In the genomic region with DNA sequence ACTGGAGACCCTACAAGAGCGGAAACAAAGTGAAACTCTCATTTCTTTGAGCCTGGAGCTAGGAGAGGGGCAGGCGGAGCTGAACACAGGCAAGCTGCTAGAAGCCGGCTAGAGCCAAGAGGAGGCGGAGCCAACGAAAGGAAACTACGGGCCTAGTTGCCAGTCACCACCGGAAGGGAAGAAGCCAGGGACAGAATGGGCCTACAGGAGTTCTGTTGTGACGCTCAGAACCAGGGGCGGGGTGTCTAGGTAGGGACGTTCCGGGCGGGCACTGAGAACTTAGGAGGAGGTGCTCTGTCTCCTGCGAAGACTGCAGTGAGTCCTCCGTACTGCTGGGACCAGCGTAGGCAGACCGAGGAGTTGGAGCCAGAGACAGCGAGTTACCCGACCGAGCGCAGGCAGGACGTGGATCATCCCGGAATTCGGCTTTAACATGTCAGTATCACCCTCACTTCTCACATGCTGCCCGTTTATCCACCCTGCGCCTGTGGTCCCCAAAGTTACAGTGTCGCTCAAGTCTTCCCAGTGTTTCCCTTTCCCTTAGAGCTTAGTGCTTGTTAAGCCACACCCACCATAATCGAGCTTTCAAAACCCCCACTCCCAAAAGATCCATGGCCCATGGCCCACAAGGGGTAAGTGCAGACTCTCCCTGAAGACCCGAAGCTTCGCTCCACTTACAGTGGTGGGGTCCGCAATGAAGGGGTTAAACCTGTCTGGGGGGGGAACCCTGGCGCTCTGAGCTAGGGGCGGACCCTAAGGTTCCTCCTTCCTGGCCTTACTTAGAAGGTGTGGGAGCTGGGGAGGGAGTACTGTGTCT, we compare ENCODE assay signal across 8 mouse cellular contexts. TPM values are rescaled to one million over a fixed set of nuclear protein-coding genes. Genes with fewer than 3 reads are reported as not detected.
DNase-seq lines count a peak whose midpoint lies in the region; ATAC-seq and TF ChIP-seq lines count a peak whose summit lies in the region.

Gene Hyal3, plus strand, starts transcription at position 318 of the 817 bp plus-strand sequence.

- 0% methylated on average over 25 of the region's 32 CpGs for WGBS in embryonic facial prominence, embryonic 14.5 days
- WGBS in heart, adult 2 months = under 1% methylated on average over 32 of the region's 32 CpGs
- WGBS in limb, embryonic 12.5 days = under 1% methylated on average over 32 of the region's 32 CpGs
- WGBS in midbrain, embryonic 14.5 days = under 1% methylated on average over 32 of the region's 32 CpGs

- peak; percentile 75; the same call in 1 of the 2 replicates for TF ChIP-seq EP300 in heart, adult 2 months (IDR thresholded peaks at IDR 0.05; ENCODE audit: insufficient read depth, low read depth, low read length)

- peak within 1 kb of the TSS; percentile 51 for H3K4me3 ChIP-seq in embryonic facial prominence, embryonic 14.5 days (ENCODE audit: low read depth, low read length)
- H3K4me3 ChIP-seq in heart, adult 2 months = peak within 1 kb of the TSS; percentile 72
- H3K4me3 ChIP-seq in limb, embryonic 12.5 days (replicated peaks) = peak within 1 kb of the TSS; percentile 64
- peak within 1 kb of the TSS; percentile 62 for H3K4me3 ChIP-seq in midbrain, embryonic 14.5 days (replicated peaks; ENCODE audit: low read depth, low read length)

- DNase-seq in 3T3-L1 (ENCODE audit: low read depth, low spot score) = peak; percentile 97
- DNase-seq in adrenal gland, postnatal 4 days (ENCODE audit: low spot score in 2 of 2) = peak; percentile 60 to 80
- DNase-seq in embryonic facial prominence, embryonic 14.5 days (ENCODE audit: low spot score) = peak; percentile 96
- DNase-seq in heart, adult 2 months = peak; percentile 89 to 93
- DNase-seq in kidney, adult 8-10 months = peak; percentile 95 to 96
- peak; percentile 90 for DNase-seq in midbrain, embryonic 14.5 days
- peak; percentile 83 to 89 for DNase-seq in spleen, postnatal 10 days (ENCODE audit: low spot score in 2 of 2)

- H3K27me3 ChIP-seq in embryonic facial prominence, embryonic 14.5 days (replicated peaks; ENCODE audit: control insufficient read depth, insufficient read depth, low read length) = no peaks in the 10 kb centered on the region
- no peaks in the 10 kb centered on the region for H3K27me3 ChIP-seq in heart, adult 2 months (ENCODE audit: control insufficient read depth, insufficient read depth, low read length)
- no peaks in the 10 kb centered on the region for H3K27me3 ChIP-seq in limb, embryonic 12.5 days
- H3K27me3 ChIP-seq in midbrain, embryonic 14.5 days (ENCODE audit: control insufficient read depth, insufficient read depth, low read length) = no peaks in the 10 kb centered on the region

- H3K36me3 ChIP-seq in embryonic facial prominence, embryonic 14.5 days (ENCODE audit: control insufficient read depth, insufficient read depth, low read length) = peaks cover 9% of the 10 kb centered on the region
- no peaks in the 10 kb centered on the region for H3K36me3 ChIP-seq in heart, adult 2 months (ENCODE audit: control insufficient read depth, insufficient read depth, low read length)
- H3K36me3 ChIP-seq in limb, embryonic 12.5 days = peaks cover 19% of the 10 kb centered on the region
- peaks cover 11% of the 10 kb centered on the region; the same call in 1 of the 2 replicates for H3K36me3 ChIP-seq in midbrain, embryonic 14.5 days (ENCODE audit: control insufficient read depth, insufficient read depth, low read length)

- H3K4me1 ChIP-seq in embryonic facial prominence, embryonic 14.5 days (ENCODE audit: control insufficient read depth, insufficient read depth, low read length) = peaks cover 11% of the 10 kb centered on the region
- H3K4me1 ChIP-seq in heart, adult 2 months (ENCODE audit: control insufficient read depth, insufficient read depth, low read length) = peaks cover 15% of the 10 kb centered on the region
- H3K4me1 ChIP-seq in limb, embryonic 12.5 days (replicated peaks) = peaks cover 57% of the 10 kb centered on the region
- peaks cover 20% of the 10 kb centered on the region for H3K4me1 ChIP-seq in midbrain, embryonic 14.5 days (ENCODE audit: control insufficient read depth, insufficient read depth, low read length)

- H3K9me3 ChIP-seq in embryonic facial prominence, embryonic 14.5 days (ENCODE audit: control insufficient read depth, low read length) = no peaks in the 10 kb centered on the region
- H3K9me3 ChIP-seq in limb, embryonic 12.5 days = no peaks in the 10 kb centered on the region
- no peaks in the 10 kb centered on the region for H3K9me3 ChIP-seq in midbrain, embryonic 14.5 days (ENCODE audit: control insufficient read depth, low read length)

- intact Hi-C loops in heart, adult 2 months (cut with DNase I) = no loop called here

- peak within 1 kb of the TSS; percentile 68 for H3K4me2 ChIP-seq in embryonic facial prominence, embryonic 14.5 days (ENCODE audit: low read depth, low read length)
- H3K4me2 ChIP-seq in limb, embryonic 12.5 days = peak within 1 kb of the TSS; percentile 96
- H3K4me2 ChIP-seq in midbrain, embryonic 14.5 days (ENCODE audit: low read length) = peak within 1 kb of the TSS; percentile 98

- H3K9ac ChIP-seq in embryonic facial prominence, embryonic 14.5 days (ENCODE audit: low read depth, low read length) = peak within 1 kb of the TSS; percentile 74
- peak within 1 kb of the TSS; percentile 78 for H3K9ac ChIP-seq in heart, adult 2 months (ENCODE audit: low read depth, low read length)
- peak within 1 kb of the TSS; percentile 82 for H3K9ac ChIP-seq in limb, embryonic 12.5 days (replicated peaks)
- peak within 1 kb of the TSS; percentile 74 for H3K9ac ChIP-seq in midbrain, embryonic 14.5 days (replicated peaks; ENCODE audit: low read length)

- ATAC-seq in embryonic facial prominence, embryonic 14.5 days (ENCODE audit: low read depth) = peak; percentile 77
- ATAC-seq in limb, embryonic 12.5 days (ENCODE audit: insufficient number of reproducible peaks, insufficient read depth, low FRiP score, low TSS enrichment, low read depth) = peak; percentile 23; the same call in 1 of the 2 replicates
- peak; percentile 71 for ATAC-seq in midbrain, embryonic 14.5 days (ENCODE audit: low FRiP score, low TSS enrichment)

- no peak for TF ChIP-seq CTCF in heart, adult 2 months (IDR thresholded peaks at IDR 0.05)

- peak; percentile 92 for TF ChIP-seq POLR2A in heart, adult 2 months (IDR thresholded peaks at IDR 0.05; ENCODE audit: insufficient read depth, low read depth, low read length)

- peak within 1 kb of the TSS; percentile 92 for H3K27ac ChIP-seq in embryonic facial prominence, embryonic 14.5 days (replicated peaks; ENCODE audit: low read depth, low read length)
- H3K27ac ChIP-seq in heart, adult 2 months = peak within 1 kb of the TSS; percentile 95
- H3K27ac ChIP-seq in limb, embryonic 12.5 days = peak within 1 kb of the TSS; percentile 94
- H3K27ac ChIP-seq in midbrain, embryonic 14.5 days (replicated peaks; ENCODE audit: low read depth, low read length) = peak within 1 kb of the TSS; percentile 81

- H3K79me2 ChIP-seq in heart, adult 2 months (replicated peaks; ENCODE audit: control insufficient read depth, insufficient read depth, low read length) = no peaks in the 10 kb centered on the region

RNA-seq across cellular contexts. Expression of gene Hyal3, which starts in this region (rescaled TPM):
- total RNA-seq in adrenal gland, postnatal 4 days (2021) = 1 to 10 TPM; 2.7 to 2.9 TPM
- polyA plus RNA-seq in embryonic facial prominence, embryonic 14.5 days (2014; fragmentation: Nextera tagmentation; extraction: Ambion mirVana) = 1.2 and 1.4 TPM in 2 replicates
- under 1 TPM; 0.29 to 0.34 TPM for total RNA-seq in heart, adult 2 months (2021)
- 0.26 and 0.31 TPM in 2 replicates for polyA plus RNA-seq in heart, adult 2 months (2012; rRNA removed)
- polyA plus RNA-seq in limb, embryonic 12.5 days (2016; fragmentation: Nextera tagmentation; extraction: Ambion mirVana) = 1.3 and 1.4 TPM in 2 replicates
- polyA plus RNA-seq in midbrain, embryonic 14.5 days (2014; fragmentation: Nextera tagmentation; extraction: Ambion mirVana) = 0.89 and 1.4 TPM in 2 replicates

Comparison
In these comparisons a context has a peak if more than half of its experiments do, and no peak if none do; other contexts are left out.
1. Peak in every context shown above with its lines: DNase-seq, ATAC-seq, H3K4me3 ChIP-seq and H3K27ac ChIP-seq.
2. Peak in DNase-seq, H3K4me3 ChIP-seq, H3K27ac ChIP-seq and H3K9ac ChIP-seq in heart, adult 2 months; RNA of the gene not detected or under 1 TPM.
3. ATAC-seq: peak in every context shown above with its lines; median percentile 77 in embryonic facial prominence, embryonic 14.5 days; 71 in midbrain, embryonic 14.5 days; 23 in limb, embryonic 12.5 days.